Mouse (Mus musculus) gastrocnemius, postnatal 36 days (tissue): ENCODE results near the gene Taf1a. TPM values are rescaled to one million over a fixed set of nuclear protein-coding genes. Genes with fewer than 3 reads are reported as not detected.
"Not testable (repeated sequence)": the region's sequence is repeated elsewhere in the genome, so short reads cannot be mapped to it uniquely, and the experiment has no call there.

Source experiments
- DNase-seq, 2 experiments: peaks; one replicate each; pipeline ENCODE4 v3.0.0; 2022
- intact Hi-C: fragments of 180-260 bp; cut with DNase I; formaldehyde crosslinking; loops from one replicate; pipeline ENCODE4 v1.15.1; 2025
- total RNA-seq, 2 experiments: library from RNA; stranded (reverse); gene quantifications; 2 replicates each; pipeline ENCODE4 v1.2.3; 2021

Gene Taf1a
- total RNA-seq, 2 experiments from 2014 or later: 3.7 to 4.8 TPM

DNA sequence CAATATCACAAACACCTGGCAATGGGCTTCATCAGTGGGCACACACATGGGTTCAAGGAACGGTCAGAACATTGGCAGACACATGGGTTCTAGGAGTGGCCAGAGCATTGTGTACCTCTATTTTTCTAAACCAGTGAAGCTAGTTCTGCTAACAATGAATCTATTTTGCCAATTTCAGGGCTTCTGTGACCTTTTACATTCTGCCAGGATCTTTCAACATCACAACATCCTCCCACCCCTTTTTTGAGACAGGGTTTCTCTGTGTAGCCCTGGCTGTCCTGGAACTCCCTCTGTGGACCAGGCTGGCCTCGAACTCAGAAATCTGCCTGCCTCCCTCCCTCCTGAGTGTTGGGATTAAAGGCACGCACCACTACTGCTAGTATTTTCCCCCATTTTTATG, 1.4 kb upstream of the Taf1a start:
- DNase-seq, intact Hi-C loops: not testable (repeated sequence)

DNA sequence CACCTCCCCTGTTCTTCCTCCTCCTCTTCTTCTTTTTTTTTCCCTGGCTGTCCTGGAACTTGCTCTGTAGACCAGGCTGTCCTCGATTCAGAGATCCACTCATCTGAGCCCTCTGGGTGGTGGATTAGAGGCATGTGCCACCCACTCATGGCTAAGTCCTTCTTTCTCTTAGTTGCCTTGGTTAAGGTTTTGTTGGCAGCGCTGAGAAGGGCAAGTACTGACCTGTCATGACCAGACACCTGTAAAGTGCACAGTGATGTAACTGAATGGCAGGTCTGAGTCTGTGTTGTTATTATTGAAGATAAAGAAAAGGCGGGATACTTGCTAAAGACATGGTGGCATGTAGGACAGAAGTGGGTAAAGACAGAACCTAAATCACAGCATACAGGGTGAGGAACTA, 14.6 kb downstream of the Taf1a start:
- no peak for DNase-seq
- intact Hi-C loops: no loop called here

DNA sequence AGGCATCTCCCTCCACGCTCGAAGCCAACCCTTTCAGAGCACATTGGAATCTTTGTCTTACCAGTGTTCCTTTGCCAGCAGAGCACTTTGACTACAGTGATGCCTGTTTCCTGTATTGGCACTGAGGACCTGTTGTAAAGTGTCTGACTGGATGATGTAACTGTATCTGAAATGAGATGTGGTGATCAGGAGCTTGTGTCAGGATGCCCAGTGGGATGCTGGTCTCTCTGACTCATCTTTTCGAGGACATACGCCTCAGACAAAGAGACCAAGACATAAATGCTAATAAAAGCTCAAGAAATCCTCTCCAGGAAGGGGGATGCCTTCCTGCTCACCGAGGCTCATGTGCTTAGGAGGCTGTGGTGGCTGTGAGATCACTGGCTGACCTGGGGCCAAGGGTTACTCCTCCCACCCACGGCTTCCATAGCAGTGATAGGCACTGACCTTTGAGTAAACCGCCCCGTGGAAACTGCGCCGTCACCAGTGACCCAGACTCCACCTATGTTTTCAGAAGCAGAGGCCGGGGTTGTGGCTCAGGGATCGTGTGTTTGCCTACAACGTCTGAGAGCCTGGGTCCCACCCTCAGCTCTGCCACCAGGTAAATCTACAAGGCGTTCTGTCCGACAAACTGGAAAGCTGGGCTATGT, 25.4 kb downstream of the Taf1a start:
- no peak for DNase-seq
- intact Hi-C loops: no loop called here

DNA sequence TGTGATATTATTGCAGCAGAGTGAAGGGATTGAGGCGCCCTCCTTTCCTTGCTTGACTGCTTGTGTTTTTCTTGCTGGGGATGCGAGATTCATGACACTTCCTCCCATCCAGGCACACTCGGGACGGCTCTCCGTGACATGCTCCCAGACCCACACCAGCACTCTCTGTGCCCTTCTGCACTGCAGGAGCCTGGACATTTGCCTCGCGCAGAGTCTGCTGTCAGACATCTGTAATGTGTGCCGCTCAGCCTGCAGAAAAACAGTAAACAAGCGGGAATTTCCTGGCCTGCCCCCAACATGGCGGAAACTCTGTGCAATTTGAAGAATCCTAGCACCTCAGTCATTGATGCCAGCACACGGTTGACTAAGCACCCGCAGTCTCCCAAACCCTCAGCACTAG, 29.1 kb downstream of the Taf1a start, which contains the start of gene Hhipl2:
Gene Hhipl2 (plus strand): TSS at position 343 of the 400 bp plus-strand sequence.
- DNase-seq: no peak
- intact Hi-C loops: no loop called here

DNA sequence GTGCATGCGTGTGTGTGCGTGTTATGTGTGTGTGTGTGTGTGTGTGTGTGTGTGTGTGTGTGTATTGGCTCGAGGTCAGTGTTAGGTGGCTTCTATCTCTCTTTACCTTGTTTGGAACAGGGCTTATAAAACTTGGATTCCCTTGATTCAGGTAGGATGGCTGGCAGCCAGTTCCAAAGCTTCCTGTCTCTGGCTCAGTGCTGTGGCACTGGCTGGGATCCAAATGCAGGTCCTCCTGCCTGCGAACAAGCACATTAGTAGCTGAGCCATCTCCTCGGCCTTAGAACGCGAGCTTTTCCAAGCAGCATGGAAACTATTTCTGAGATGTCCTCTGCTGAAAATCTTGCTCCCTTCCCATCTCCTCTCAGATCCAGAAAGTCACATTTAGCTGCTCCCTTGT, 31.0 kb downstream of the Taf1a start:
- no peak for DNase-seq
- intact Hi-C loops: no loop called here

DNA sequence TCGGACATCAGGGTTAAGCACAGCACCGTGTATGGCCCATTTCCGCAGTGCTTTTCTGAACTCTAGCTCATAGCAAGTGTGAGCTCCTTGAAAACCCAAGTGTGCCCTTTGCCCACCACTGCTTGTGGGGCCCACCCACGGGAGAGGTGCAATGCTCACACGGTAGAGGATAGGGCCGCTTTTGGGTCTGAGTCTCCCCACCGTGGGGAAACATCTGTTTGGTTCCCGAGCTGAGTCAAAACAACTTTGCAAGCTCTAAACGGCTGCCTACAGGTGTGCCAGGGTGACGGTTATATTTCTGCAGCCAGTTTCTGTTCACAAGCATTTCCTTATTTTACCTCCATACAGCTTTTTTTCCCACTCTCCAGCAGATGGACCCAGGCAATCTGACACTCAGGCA, 31.5 kb downstream of the Taf1a start:
- intact Hi-C loops: no loop called here
- DNase-seq: no peak

DNA sequence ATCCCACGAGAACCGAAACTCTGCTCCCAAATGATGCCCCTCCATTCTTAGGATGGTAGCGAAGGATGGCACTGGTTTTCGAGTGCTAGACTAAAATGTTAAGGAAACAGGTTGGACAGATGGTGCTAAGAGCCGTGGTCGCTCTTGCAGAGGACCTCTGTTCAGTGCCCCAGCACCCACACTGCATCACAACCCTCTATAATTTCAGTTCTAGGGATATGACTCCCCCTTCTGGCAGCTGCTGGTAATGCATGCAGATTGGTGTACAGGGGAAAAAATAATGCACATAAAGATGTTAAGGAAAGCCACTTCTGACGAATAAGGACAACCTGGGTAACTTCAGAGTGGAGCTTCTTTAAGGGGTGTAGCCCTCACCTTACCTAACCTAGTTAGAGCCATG, 35.3 kb downstream of the Taf1a start:
- intact Hi-C loops: no loop called here
- no peak for DNase-seq

DNA sequence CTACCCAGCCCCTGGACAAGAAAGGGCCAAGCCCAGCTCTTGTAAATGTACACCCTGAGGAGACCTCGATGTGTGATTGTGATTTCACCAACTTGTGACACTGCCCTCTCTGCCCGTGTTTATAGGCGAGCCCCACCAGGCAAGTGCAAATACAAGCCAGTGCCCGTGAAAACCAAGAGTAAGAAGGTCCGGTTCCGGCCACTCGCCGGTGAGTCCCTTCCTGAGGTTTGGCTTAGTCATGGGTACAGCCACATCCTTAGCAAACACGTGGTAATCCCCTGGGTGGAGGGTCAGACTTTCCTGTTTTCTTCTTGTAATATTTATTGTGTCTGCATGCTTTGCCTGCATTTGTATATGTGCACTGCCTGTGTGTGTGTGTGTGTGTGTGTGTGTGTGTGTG, 46.1 kb downstream of the Taf1a start:
- intact Hi-C loops: no loop called here
- DNase-seq: no peak

DNA sequence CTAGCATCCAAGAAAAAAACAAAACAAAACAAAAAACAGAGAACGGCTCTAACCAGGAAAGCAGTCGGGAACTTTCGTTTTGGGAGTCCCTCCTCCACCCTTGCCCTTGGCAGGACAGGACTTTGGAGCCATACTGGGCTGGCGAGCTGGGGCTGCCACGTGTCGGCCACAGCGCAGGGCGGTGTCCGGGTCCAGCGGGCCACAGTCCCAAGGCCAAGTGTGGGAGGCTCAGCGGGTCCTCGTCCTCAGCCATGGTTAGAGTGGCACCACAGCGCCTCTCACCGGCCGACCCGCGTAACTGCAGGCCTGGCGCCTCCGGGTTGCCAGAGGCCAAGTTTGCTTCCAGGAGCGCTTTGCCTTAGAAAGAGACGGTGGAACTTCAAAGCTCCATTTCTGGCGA, 50.3 kb downstream of the Taf1a start:
- intact Hi-C loops: no loop called here
- DNase-seq: peak; percentile 93

DNA sequence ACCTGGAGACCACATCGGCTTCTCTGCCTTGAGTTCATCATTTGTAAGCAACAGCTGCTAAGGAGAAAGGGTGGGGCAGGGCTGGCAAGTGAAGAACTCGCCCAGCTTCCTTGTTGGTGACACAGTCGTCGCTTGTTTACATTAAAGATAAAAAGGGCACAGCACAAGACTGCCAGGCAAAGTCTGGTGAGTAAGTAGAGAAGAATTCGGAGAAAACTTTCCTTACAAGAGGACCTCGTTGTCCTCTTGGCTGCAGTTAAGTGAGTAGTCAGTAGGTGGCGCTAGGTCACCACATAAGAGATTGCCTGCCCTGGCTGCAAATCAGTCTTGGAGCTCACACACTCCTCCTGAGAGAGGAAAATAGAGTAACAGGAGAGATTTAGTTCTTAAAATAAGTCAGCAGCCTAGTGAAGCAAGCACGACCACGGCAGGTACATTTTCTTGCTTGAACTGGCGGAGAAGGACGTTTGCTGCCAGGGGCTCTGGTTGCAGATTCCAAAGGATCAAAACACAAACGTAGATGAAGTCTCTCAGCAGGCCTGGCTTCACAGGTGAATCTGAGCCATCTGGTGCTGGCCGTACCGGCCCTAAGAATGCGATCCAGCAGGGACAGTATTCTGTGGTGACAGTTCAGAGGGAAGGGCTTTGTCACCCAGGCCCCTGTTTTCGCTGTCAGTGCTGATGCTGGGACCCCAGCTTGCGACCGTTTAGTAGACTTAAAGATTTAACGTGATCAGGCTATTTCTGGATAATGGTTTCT, 53.4 kb downstream of the Taf1a start:
- DNase-seq: peak; percentile 64 to 73
- intact Hi-C loops: no loop called here

DNA sequence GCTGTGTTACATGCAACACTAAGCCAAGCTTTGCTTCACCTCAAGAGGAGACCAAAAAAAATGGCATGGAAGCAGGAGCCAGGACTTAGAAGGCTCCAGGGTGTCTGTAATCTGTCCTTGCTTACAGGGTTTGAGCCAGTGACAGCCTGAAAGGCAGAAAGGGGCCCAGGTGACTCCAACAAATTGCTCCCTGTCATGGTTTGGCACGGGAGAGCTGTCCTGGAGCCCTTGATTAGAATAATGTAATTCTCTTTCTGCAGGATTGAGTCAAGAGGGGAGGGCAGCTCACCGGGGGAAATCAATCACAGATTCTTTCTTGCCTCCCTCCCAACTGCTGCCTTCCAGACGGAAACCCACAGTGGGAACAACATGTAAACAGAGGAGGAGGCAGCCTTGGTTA, 64.3 kb downstream of the Taf1a start:
- intact Hi-C loops: no loop called here
- DNase-seq: no peak

Other genes with a start within 250 kb of the Taf1a start
- gene Disp1, start 167.5 kb upstream of the Taf1a start, total RNA-seq: 1 to 10 TPM; 3.5 to 4.4 TPM
- 10 to 100 TPM; 18.5 to 19.4 TPM for gene Aida, start 92.4 kb upstream of the Taf1a start, total RNA-seq
- 10 to 100 TPM; 16.7 to 19.2 TPM for gene Brox, start 91.7 kb upstream of the Taf1a start, total RNA-seq
- 100 to 1,000 TPM; 151 to 180 TPM for gene Mia3, start 19.4 kb upstream of the Taf1a start, total RNA-seq
- not detected for gene Hhipl2, start 29.2 kb downstream of the Taf1a start, total RNA-seq